Mouse (Mus musculus): ENCODE measurements around the gene Spag9.

DNA sequence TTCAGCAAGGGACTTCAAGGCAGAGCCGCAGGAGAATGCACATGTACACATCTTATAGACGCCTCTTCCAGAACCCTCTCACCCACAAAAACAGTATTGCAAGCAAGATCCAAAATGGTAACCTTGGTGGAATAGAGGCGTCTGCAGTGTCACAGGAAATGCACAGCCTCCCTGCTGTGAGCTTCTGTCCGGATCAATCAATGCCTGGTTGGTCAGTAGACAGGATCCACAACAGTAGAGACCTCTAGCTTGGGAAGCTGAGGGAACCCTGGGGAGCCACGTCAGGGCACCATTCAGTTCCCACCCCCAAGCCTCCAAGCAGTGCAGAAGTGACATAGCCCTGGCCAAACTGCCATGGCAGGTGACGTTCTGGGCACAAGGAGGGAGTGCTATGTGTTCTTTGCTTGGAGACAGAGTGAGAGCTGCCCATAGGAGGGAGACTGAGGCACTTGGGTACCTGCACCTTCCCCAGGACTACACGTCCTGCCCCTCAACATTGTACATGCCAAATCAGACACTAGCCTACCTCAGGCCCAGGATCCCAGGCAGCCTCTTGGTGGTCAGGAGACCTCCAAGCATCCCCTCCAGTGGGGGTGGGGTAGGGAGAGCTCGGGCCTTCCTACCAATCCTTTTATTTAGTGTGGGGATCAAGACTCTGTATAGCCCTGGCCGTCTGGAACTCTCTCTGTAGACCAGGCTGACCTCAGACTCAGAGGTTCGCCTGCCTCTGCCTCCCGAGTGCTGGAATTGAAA is 151.0 kb downstream of the Spag9 start:
- TF ChIP-seq POLR2A (IDR thresholded peaks at IDR 0.05; ENCODE audit: insufficient read depth, low read depth, low read length) (no peak), CTCF (IDR thresholded peaks at IDR 0.05; ENCODE audit: insufficient read depth, low read depth, low read length) (no peak)
